Mouse (Mus musculus) thymus, adult 2 months (tissue): ENCODE data around the gene Lbp. TPM values are rescaled to one million over a fixed set of nuclear protein-coding genes. Genes with fewer than 3 reads are reported as not detected.

Source experiments
- DNase-seq: peaks from one replicate; pipeline ENCODE4 v3.0.0; 2021
- H3K27ac ChIP-seq: fragments of 200-500 bp; 2 replicates; pipeline ENCODE4 v1.5.1; 2012; ENCODE audit warnings: low read length, control low read depth; ENCODE audit not compliant: control insufficient read depth, insufficient read depth
- H3K27me3 ChIP-seq: fragments of 200-500 bp; 2 replicates; pipeline ENCODE4 v1.6.1; 2012; ENCODE audit warnings: mild to moderate bottlenecking, low read length, moderate library complexity, mixed read lengths; ENCODE audit not compliant: control insufficient read depth, insufficient read depth
- H3K36me3 ChIP-seq: fragments of 200-500 bp; 2 replicates; pipeline ENCODE4 v1.6.1; 2012; ENCODE audit warnings: mild to moderate bottlenecking, low read length, moderate library complexity; ENCODE audit not compliant: control insufficient read depth, insufficient read depth
- H3K4me1 ChIP-seq: fragments of 200-500 bp; replicated peaks from 2 replicates; pipeline ENCODE4 v1.6.1; 2012; ENCODE audit warnings: low read length; ENCODE audit not compliant: control insufficient read depth, insufficient read depth
- H3K4me3 ChIP-seq: fragments of 200-500 bp; 2 replicates; pipeline ENCODE4 v1.5.1; 2012; ENCODE audit warnings: mild to moderate bottlenecking, low read length, control low read depth, moderate library complexity; ENCODE audit not compliant: control insufficient read depth, insufficient read depth
- CTCF ChIP-seq: fragments of 200-500 bp; IDR thresholded peaks from 2 replicates; pipeline ENCODE4 v1.5.1; 2012; ENCODE audit warnings: mild to moderate bottlenecking, control low read depth, low read length, moderate library complexity, borderline replicate concordance; ENCODE audit not compliant: control insufficient read depth, poor library complexity, insufficient read depth; ENCODE audit errors: extremely low read depth
- POLR2A ChIP-seq: fragments of 200-500 bp; IDR thresholded peaks from 2 replicates; pipeline ENCODE4 v1.6.1; 2012; ENCODE audit warnings: mild to moderate bottlenecking, low read length, control low read depth, moderate library complexity; ENCODE audit not compliant: control insufficient read depth, poor library complexity, insufficient read depth; ENCODE audit errors: extremely low read depth
- WGBS: fragments of 180-500 bp; shearing (Covaris S2); methylation state at CpG from one replicate; pipeline ENCODE4 v1.1.7; 2018; 5-methylcytosine and 5-hydroxymethylcytosine counted together
- polyA plus RNA-seq: library from polyadenylated mRNA; depleted of rRNA; stranded (reverse); fragments of >200 nt; gene quantifications from 2 replicates; pipeline ENCODE4 v1.2.3, GENCODE M21; 2012

Gene Lbp
- polyA plus RNA-seq, 1 experiment = 12.1 TPM

- no peak overlapping the region for H3K27ac ChIP-seq
- H3K4me1 ChIP-seq = peaks cover 26% of the 10 kb centered on the region
- no peak for DNase-seq
- H3K27me3 ChIP-seq = no peaks in the 10 kb centered on the region
- no peak overlapping the region for H3K4me3 ChIP-seq
- WGBS = 97% methylated on average over 6 of the region's 6 CpGs
- TF ChIP-seq CTCF = no peak
- TF ChIP-seq POLR2A = no peak
- no peaks in the 10 kb centered on the region for H3K36me3 ChIP-seq
Observed at GRCm38 (mm10) chr2:158321596-158321995, 15.3 kb downstream of the Lbp start.

DNA sequence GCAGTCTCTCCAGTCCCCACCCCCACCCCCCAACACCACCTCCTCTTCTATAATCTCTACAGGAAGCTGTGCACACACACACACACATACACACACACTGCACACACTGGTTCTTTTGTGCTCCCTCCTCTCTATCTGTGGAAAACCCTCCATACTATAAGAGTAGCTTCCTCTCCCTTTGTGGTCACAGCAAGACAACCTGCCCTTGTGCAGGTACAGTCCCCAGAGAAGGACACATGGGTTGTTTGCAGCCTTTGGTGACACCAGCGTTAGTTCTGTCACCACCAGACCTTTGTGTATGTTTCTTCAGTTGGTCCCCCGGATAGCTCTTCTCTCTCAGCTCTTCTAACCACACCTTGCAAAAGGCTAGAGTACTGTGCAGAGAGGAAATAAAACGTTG lies 16.6 kb downstream of the Lbp start:
- TF ChIP-seq POLR2A (no peak), CTCF (no peak)
- Histone ChIP-seq H3K4me1 (peaks cover 26% of the 10 kb centered on the region), H3K4me3 (no peak overlapping the region), H3K36me3 (no peaks in the 10 kb centered on the region), H3K27ac (peak overlapping the region; percentile 97), H3K27me3 (no peaks in the 10 kb centered on the region)
- DNase-seq = peak; percentile 40
- WGBS = 3% methylated on average over 3 of the region's 3 CpGs

DNA sequence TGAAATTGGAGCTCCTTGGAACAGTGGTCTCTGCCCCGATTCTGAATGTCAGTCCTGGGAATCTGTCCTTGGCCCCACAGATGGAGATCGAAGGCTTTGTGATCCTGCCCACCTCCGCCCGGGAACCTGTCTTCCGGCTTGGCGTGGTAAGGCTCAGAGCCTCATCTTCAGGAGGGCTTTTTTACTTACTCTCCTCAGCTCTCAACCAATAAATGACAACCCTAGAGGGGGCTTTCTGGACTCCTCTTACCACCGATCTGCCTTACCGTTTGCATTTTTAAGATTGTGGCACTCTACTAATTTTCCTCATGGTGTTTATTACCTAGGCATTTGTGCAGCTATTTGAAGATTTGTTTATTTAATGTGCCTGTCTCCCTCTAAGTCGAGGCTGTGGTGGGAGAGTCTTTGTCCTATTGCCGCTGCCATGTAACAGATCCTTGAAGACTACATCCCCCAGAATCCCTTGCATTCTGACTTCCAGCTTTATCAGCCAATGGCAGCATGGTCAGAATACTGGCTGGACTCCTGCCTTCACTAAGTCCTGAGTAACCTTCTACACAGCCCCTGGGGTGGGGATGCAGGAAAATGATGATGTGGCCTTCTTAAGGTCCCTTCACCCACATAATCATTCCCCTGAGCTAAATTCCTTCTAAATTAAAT lies 18.4 kb downstream of the Lbp start:
- no peak for TF ChIP-seq POLR2A
- no peak for TF ChIP-seq CTCF
- Histone ChIP-seq H3K27me3 (no peaks in the 10 kb centered on the region), H3K4me3 (no peak overlapping the region), H3K27ac (no peak overlapping the region), H3K4me1 (peaks cover 26% of the 10 kb centered on the region), H3K36me3 (no peaks in the 10 kb centered on the region)
- no peak for DNase-seq
- WGBS = 94% methylated on average over 10 of the region's 10 CpGs

- Histone ChIP-seq H3K36me3 (no peaks in the 10 kb centered on the region), H3K4me1 (peaks cover 26% of the 10 kb centered on the region), H3K27ac (no peak overlapping the region), H3K4me3 (no peak overlapping the region), H3K27me3 (no peaks in the 10 kb centered on the region)
- 95% methylated on average over 8 of the region's 8 CpGs for WGBS
- no peak for TF ChIP-seq POLR2A
- TF ChIP-seq CTCF = no peak
- no peak for DNase-seq
Observed at GRCm38 (mm10) chr2:158325609-158326008, 19.3 kb downstream of the Lbp start.

GRCm38 (mm10) chr2:158334356-158334755 lies 28.1 kb downstream of the Lbp start:
- Histone ChIP-seq H3K27me3 (no peaks in the 10 kb centered on the region), H3K4me3 (no peak overlapping the region), H3K4me1 (0 out of 2 replicates have a peak, but pooled peaks cover 3% of the 10 kb centered on the region), H3K36me3 (no peaks in the 10 kb centered on the region), H3K27ac (no peak overlapping the region)
- DNase-seq = no peak
- 86% methylated on average over 13 of the region's 13 CpGs for WGBS
- TF ChIP-seq POLR2A = no peak
- TF ChIP-seq CTCF = no peak

GRCm38 (mm10) chr2:158337698-158338097 lies 31.4 kb downstream of the Lbp start:
- DNase-seq = no peak
- Histone ChIP-seq H3K4me1 (0 out of 2 replicates have a peak, but pooled peaks cover 3% of the 10 kb centered on the region), H3K4me3 (no peak overlapping the region), H3K36me3 (no peaks in the 10 kb centered on the region), H3K27me3 (no peaks in the 10 kb centered on the region), H3K27ac (no peak overlapping the region)
- WGBS = 97% methylated on average over 10 of the region's 10 CpGs
- TF ChIP-seq POLR2A = no peak
- TF ChIP-seq CTCF = no peak

DNA sequence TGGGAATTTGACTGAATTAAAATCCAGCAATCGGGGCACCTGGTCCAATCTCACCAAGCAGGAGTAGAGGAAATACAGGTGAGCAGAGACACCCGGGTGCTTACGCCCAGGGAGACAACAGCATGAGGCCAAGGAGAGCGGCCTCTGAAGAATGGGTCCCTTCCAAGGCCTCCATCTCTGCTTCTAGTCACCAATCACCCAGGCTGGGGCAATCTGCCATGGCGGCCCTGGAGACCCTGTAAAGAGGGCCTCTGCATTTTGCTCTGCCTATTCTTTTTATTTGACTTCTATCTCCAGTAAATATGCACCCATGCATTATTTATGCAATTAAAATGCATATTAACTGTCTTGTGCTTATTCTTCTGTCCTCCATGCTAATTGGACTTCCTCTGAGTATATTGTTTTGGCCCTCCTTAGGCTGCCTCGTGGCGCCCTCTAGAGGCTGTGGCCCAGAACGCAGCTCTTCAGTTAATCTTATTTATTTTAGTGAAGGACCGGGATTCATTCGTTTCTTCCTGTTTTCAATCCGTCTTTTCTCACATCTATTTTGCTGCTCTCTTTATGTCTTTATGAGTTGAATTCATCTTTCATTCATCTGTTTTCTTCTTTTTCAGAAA lies 33.8 kb downstream of the Lbp start:
- TF ChIP-seq CTCF (peak; percentile 12; the same call in 1 of the 2 replicates), POLR2A (no peak)
- H3K27ac ChIP-seq = no peak overlapping the region
- DNase-seq = peak; percentile 49
- H3K4me3 ChIP-seq = no peak overlapping the region
- 42% methylated on average over 11 of the region's 11 CpGs for WGBS
- no peaks in the 10 kb centered on the region for H3K27me3 ChIP-seq
- H3K36me3 ChIP-seq = no peaks in the 10 kb centered on the region
- no peaks in the 10 kb centered on the region for H3K4me1 ChIP-seq
